Mouse (Mus musculus) hindbrain, embryonic 12.5 days (tissue): Measurements from ENCODE around the gene Fam71e1. TPM values are rescaled to one million over a fixed set of nuclear protein-coding genes. Genes with fewer than 3 reads are reported as not detected.

Experiments used
- ATAC-seq: fragments of 200-750 bp; cut with Nextera tagmentation; 2 replicates; pipeline ENCODE4 v1.8.0; 2017; ENCODE audit warnings: moderate TSS enrichment; ENCODE audit not compliant: low FRiP score
- H3K27ac ChIP-seq: fragments of 300-500 bp; sonication (generic); 2 replicates; pipeline ENCODE4 v1.5.1; 2016; ENCODE audit warnings: mild to moderate bottlenecking
- H3K27me3 ChIP-seq: fragments of 300-500 bp; sonication (generic); 2 replicates; pipeline ENCODE4 v1.6.1; 2016; ENCODE audit warnings: mild to moderate bottlenecking
- H3K36me3 ChIP-seq: fragments of 300-500 bp; sonication (generic); 2 replicates; pipeline ENCODE4 v1.6.1; 2016; ENCODE audit warnings: mild to moderate bottlenecking
- H3K4me1 ChIP-seq: fragments of 300-500 bp; sonication (generic); 2 replicates; pipeline ENCODE4 v1.6.1; 2016
- H3K4me2 ChIP-seq: fragments of 300-500 bp; sonication (generic); replicated peaks from 2 replicates; pipeline ENCODE4 v1.6.1; 2016; ENCODE audit warnings: mild to moderate bottlenecking
- H3K4me3 ChIP-seq: fragments of 300-500 bp; sonication (generic); 2 replicates; pipeline ENCODE4 v1.5.1; 2016; ENCODE audit warnings: mild to moderate bottlenecking
- H3K9ac ChIP-seq: fragments of 300-500 bp; sonication (generic); 2 replicates; pipeline ENCODE4 v1.6.1; 2016; ENCODE audit warnings: mild to moderate bottlenecking, moderate library complexity
- H3K9me3 ChIP-seq: fragments of 300-500 bp; sonication (generic); replicated peaks from 2 replicates; pipeline ENCODE4 v1.6.1; 2016; ENCODE audit warnings: mild to moderate bottlenecking
- WGBS: fragments of 180-500 bp; shearing (Covaris S2); methylation state at CpG from one replicate; pipeline ENCODE4 v1.1.7; 2016; 5-methylcytosine and 5-hydroxymethylcytosine counted together
- polyA plus RNA-seq: library from polyadenylated mRNA; unstranded; fragments of >200 nt; fragmentation: Nextera tagmentation; extraction: Ambion mirVana; gene quantifications from 2 replicates; pipeline ENCODE4 v1.2.1, GENCODE M21; 2016

The Fam71e1 gene
- polyA plus RNA-seq, 1 experiment from 2014 or later, result 26.0 TPM

DNA sequence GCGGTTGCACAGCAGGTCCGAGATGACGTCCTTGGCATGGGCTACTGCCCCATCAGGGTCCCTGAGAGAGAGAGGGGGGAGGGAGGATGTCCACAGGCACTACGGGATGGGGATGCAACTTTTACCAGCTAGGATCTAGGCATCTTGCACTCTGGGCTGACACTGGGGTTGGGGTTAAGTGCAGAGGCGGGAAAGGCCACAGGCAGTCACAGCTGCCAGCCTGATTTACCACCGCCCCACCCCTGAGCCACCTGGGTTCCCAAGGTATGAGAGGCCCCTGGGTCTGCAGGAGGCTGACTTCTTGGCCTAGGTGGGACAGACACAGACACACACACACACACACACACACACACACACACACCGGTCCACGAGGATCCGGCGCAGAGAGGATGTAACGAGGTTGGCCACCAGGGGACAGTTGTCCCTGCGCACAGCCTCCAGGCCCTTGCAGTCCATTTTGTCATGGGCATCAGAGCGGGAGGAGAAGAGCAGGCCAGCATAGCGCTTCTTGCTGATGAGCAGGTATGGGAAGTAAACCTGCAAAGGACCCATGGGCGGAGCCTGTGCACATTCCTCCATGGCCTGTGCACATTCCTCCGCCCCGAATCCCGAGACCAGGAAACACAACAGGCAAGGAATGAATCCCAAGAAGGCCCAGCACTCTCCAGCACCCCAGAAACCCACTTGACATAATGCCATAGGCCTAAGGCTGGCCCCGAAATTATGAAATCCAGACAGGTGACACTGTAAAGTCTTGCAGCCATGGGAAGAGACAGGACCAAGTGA, 38.5 kb downstream of the Fam71e1 start:
- no peak overlapping the region for H3K4me2 ChIP-seq
- no peaks in the 10 kb centered on the region for H3K9me3 ChIP-seq
- peaks cover 68% of the 10 kb centered on the region for H3K36me3 ChIP-seq
- no peaks in the 10 kb centered on the region for H3K4me1 ChIP-seq
- no peak overlapping the region for H3K27ac ChIP-seq
- H3K27me3 ChIP-seq, result no peaks in the 10 kb centered on the region
- 89% methylated on average over 19 of the region's 19 CpGs for WGBS
- no peak overlapping the region for H3K4me3 ChIP-seq
- no peak overlapping the region for H3K9ac ChIP-seq
- no peak for ATAC-seq

DNA sequence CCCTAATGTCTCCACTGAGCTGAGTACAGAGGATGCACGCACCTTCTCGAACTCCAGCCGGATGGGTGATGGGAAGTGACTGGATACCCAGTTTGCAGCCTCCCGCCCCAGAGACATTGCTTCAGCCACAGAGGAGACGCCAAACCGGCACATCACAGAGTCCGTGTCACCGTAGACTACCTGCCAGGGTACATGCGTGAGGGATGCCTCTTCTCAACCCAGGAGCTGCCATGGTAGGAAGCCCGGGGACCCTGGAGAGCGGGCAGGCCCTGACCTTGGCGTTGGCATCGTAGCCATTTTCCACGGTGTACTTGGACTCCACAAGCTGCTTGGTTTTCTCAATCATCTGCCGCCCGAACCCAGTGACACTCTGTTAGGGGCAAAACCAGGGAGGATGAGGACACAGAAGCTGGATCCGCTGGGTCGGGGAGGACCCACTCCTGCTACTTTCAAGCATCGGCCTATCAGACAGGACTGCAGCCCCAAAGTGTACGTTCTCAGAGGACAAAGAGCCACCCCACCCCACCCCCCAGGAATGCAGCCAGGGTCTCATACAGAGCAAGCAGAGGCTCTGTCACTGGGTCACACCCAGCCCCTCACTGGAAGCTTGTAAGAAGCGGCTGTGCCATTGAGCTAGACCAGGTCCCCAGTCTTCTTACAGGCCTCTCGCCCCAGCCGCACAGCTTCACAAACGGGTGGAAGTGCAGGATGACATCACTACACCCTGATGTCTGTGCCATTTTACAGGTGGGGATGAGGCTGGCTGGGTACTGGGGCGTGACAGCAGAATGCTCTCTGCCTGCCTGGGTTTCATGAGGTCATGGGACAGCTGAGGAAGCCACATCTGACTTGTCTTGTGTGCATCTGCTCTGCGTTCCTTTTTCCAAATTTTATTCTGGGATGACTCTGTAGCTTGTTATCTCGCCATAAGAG, 39.5 kb downstream of the Fam71e1 start:
- WGBS, result 93% methylated on average over 27 of the region's 27 CpGs
- H3K9ac ChIP-seq, result no peak overlapping the region
- ATAC-seq, result no peak
- no peak overlapping the region for H3K4me3 ChIP-seq
- H3K27ac ChIP-seq, result no peak overlapping the region
- H3K4me2 ChIP-seq, result no peak overlapping the region
- H3K36me3 ChIP-seq, result peaks cover 78% of the 10 kb centered on the region
- no peaks in the 10 kb centered on the region for H3K9me3 ChIP-seq
- no peaks in the 10 kb centered on the region for H3K27me3 ChIP-seq
- no peaks in the 10 kb centered on the region for H3K4me1 ChIP-seq

DNA sequence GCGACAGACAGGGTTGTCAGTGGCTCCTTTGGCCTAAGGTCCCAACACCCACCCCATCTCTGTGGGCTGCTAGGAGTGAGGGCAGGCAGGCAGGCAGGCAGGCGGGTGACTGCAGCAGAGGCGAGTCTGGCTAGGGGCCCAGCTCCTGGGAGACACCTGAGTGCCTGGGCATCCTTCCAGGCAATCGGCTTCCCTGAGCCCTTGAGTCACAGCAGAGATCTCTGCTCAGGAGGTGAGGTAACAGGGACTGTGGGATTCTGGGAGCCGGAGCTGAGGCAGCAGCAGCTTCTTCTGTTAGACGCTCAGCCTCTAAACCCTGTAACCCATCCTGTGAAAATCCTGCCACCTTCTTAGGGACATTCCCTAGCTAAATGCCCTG, 40.2 kb downstream of the Fam71e1 start:
- Histone ChIP-seq H3K9ac (peak overlapping the region; percentile 23; the same call in 1 of the 2 replicates), H3K4me1 (no peaks in the 10 kb centered on the region), H3K27ac (no peak overlapping the region), H3K27me3 (no peaks in the 10 kb centered on the region), H3K9me3 (no peaks in the 10 kb centered on the region), H3K4me2 (no peak overlapping the region), H3K4me3 (no peak overlapping the region), H3K36me3 (peaks cover 85% of the 10 kb centered on the region)
- ATAC-seq, result no peak
- 90% methylated on average over 6 of the region's 6 CpGs for WGBS

DNA sequence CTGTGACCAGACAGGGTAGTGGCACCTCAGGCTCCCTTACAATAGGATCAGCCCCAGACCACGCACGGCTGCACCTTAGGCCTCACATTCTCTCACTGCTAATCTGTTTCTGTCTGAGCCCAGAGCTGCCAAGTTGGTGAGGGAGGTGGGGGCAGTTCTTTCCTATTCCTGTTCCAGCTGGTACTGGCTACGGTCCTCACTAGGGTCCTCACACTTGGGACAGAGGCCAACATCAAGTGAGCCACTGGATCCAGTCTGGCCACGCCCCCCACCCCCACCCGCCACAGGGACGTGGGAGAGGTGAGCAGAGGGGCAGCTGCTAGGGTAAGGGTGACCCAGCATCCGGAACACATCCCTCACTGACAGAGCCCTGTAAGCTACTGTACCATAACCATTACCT, 40.6 kb downstream of the Fam71e1 start:
- H3K9me3 ChIP-seq, result no peaks in the 10 kb centered on the region
- H3K9ac ChIP-seq, result peak overlapping the region; percentile 23; the same call in 1 of the 2 replicates
- no peak for ATAC-seq
- peaks cover 89% of the 10 kb centered on the region for H3K36me3 ChIP-seq
- H3K27ac ChIP-seq, result no peak overlapping the region
- H3K4me3 ChIP-seq, result no peak overlapping the region
- 90% methylated on average over 7 of the region's 7 CpGs for WGBS
- H3K4me2 ChIP-seq, result no peak overlapping the region
- H3K27me3 ChIP-seq, result no peaks in the 10 kb centered on the region
- no peaks in the 10 kb centered on the region for H3K4me1 ChIP-seq

DNA sequence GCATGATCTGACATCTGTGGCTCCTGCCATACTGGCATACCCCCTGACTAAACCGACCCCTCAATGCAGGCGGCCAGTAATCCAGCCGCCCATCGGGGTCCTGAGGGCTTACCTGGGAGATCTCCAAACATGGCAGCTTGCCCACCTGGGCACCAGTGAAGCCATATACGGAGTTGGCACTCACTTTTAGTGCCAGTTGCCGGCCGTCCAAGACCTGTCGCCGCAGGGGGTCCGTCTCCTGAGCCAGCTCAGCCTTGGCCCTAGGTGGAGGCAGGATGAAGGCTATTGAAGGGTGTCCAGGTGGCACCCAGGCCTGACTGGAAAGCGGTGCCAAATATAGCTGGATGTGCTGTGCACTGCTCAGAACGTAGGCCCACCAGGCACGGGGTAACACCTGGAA, 41.1 kb downstream of the Fam71e1 start:
- Histone ChIP-seq H3K36me3 (peaks cover 94% of the 10 kb centered on the region), H3K27ac (no peak overlapping the region), H3K27me3 (no peaks in the 10 kb centered on the region), H3K4me3 (no peak overlapping the region), H3K4me1 (no peaks in the 10 kb centered on the region), H3K9ac (no peak overlapping the region), H3K4me2 (no peak overlapping the region), H3K9me3 (no peaks in the 10 kb centered on the region)
- 95% methylated on average over 13 of the region's 13 CpGs for WGBS
- ATAC-seq, result no peak

DNA sequence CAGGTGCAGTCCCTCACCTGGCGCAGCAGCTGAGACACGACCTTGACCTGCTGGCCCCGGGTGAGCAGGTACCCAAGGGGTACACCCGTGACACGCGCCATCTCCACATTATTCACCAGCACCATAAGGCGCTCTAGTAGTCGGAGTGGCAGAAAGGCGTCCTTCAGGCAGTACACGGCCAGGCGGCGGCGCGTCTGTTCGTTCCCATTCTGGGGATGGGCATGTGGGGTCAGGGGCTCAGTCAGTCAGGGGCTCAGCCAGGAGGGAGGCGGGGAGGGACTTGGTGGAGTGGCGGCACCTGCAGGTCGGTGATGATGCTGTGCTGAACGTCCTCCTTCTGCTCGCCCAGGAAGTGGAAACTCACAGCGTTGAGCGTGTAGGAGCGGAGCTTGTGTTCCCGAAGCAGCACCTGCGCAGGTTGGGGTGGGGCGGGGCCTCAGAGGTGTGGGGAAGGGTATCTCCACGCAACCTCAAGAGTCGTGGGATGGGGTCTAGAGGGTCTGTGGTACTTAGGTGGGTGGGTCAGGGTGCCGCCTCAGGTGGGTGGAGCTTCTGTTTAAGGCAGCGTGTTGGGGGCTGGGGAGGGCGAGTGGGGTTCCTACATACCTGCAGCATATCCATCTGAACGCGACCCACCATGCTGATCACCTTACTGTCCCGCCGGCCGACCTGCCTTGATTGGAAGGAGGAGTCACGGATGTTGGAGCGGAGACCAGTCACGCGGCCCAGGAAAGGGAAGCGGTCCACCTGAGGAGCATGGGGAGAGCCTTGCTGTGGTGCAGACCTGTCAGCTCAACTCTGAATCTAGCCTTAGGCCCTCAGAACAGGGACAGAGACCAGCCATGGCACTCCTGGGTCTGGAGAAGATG, 42.6 kb downstream of the Fam71e1 start:
- Histone ChIP-seq H3K4me2 (no peak overlapping the region), H3K36me3 (peaks cover 87% of the 10 kb centered on the region), H3K9ac (no peak overlapping the region), H3K4me1 (no peaks in the 10 kb centered on the region), H3K4me3 (no peak overlapping the region), H3K9me3 (no peaks in the 10 kb centered on the region), H3K27me3 (no peaks in the 10 kb centered on the region), H3K27ac (no peak overlapping the region)
- ATAC-seq, result no peak
- WGBS, result 92% methylated on average over 41 of the region's 41 CpGs

DNA sequence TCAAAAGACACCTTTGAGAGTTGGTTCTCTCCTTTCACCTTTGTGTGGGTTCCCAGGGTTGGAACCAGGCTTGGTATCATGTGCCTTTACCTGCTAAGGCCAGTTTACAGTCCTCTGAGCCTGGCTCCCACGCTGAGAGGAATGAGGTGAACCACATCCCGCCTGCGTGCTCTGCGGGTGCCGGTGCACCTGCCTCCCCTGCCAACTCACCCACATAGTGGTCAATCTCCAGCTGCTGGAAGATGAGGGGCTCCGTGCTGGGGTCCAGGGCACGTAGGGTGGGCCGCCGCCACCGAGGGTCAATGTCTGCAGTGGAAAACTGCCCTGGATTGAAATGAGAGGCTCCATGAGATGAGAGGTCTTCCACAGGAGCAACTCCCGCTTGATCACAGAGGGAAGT, 46.2 kb downstream of the Fam71e1 start:
- Histone ChIP-seq H3K27ac (no peak overlapping the region), H3K4me1 (peaks cover 4% of the 10 kb centered on the region), H3K9me3 (no peaks in the 10 kb centered on the region), H3K27me3 (no peaks in the 10 kb centered on the region), H3K4me2 (no peak overlapping the region), H3K9ac (no peak overlapping the region), H3K36me3 (peaks cover 55% of the 10 kb centered on the region), H3K4me3 (no peak overlapping the region)
- WGBS, result 90% methylated on average over 11 of the region's 11 CpGs
- ATAC-seq, result no peak

DNA sequence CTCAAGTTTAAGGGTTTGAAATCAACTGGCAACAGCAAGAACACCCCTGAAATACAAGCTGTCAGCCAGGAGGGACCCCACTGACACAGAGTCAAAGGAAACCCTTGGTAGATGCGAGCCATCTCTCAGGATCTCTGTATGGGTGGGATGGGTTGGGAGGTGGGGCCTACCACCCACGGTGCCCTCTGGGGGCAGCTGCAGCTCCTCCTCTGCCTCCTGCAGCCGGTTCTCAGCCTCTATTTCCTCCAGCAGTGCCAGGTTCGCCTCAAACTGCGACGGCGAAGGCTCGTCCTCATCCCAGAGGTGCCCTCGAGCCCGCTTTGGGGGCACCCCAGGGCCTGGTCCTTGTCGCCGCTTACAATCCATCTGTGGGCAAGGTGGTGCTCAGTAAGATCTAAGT, 46.7 kb downstream of the Fam71e1 start:
- Histone ChIP-seq H3K9ac (no peak overlapping the region; the same call in 1 of the 2 replicates), H3K27ac (no peak overlapping the region), H3K9me3 (no peaks in the 10 kb centered on the region), H3K4me1 (peaks cover 9% of the 10 kb centered on the region), H3K27me3 (no peaks in the 10 kb centered on the region), H3K4me3 (no peak overlapping the region), H3K4me2 (no peak overlapping the region), H3K36me3 (peaks cover 52% of the 10 kb centered on the region)
- whole genome bisulfite sequencing, result 79% methylated on average over 12 of the region's 12 CpGs
- ATAC-seq, result no peak

DNA sequence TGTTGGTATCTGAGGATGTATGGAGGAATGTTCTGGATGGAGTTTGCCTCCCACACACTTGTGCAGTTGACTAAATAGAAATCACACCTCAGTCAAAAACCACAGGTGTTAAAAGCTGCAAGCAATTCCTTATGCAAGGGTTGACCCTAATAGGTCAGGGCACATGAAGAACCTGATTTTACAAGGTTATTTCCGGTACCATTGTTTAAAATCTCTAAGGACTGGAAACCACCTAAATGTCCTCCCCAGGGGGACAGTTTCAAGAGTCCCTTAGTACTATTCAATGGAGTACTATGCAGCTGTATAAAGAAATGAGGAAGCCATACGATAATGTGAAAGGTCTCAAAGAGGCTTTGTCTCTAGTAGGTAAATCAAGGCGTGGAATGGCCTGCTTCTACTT, 49.9 kb downstream of the Fam71e1 start:
- peaks cover 40% of the 10 kb centered on the region for H3K36me3 ChIP-seq

DNA sequence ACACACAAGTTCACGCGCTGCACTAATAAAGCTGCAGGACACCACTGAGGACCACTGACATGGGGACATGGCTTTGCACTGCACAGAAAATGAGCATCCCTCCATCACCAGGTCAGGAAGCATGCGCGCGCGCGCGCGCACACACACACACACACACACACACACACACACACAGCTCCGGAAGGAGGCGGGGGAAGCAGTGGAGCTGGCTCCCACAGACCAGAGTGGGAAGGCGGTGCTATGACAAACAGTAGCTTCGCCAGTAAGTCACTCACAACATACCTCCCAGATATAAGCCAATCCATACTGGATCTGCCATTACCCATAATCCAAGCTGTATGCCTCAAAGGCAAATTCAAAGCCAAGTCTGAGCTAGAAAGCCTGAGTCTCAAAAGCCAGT, 50.7 kb downstream of the Fam71e1 start:
- no peak for ATAC-seq
- H3K9ac ChIP-seq, result no peak overlapping the region
- H3K4me1 ChIP-seq, result peaks cover 12% of the 10 kb centered on the region
- H3K4me3 ChIP-seq, result no peak overlapping the region
- H3K27ac ChIP-seq, result no peak overlapping the region
- 96% methylated on average over 13 of the region's 13 CpGs for WGBS
- H3K27me3 ChIP-seq, result no peaks in the 10 kb centered on the region
- peaks cover 40% of the 10 kb centered on the region for H3K36me3 ChIP-seq
- H3K4me2 ChIP-seq, result 0 out of 2 replicates have a peak overlapping the region, but pooled peaks have one; percentile 81
- H3K9me3 ChIP-seq, result no peaks in the 10 kb centered on the region

More for the DNA sequence above, 49.9 kb downstream of the Fam71e1 start:
- Histone ChIP-seq H3K9ac (no peak overlapping the region), H3K4me2 (no peak overlapping the region), H3K27ac (no peak overlapping the region), H3K9me3 (no peaks in the 10 kb centered on the region), H3K4me1 (peaks cover 12% of the 10 kb centered on the region), H3K27me3 (no peaks in the 10 kb centered on the region), H3K4me3 (no peak overlapping the region)
- no peak for ATAC-seq
- WGBS, result 96% methylated on average over 3 of the region's 3 CpGs

DNA sequence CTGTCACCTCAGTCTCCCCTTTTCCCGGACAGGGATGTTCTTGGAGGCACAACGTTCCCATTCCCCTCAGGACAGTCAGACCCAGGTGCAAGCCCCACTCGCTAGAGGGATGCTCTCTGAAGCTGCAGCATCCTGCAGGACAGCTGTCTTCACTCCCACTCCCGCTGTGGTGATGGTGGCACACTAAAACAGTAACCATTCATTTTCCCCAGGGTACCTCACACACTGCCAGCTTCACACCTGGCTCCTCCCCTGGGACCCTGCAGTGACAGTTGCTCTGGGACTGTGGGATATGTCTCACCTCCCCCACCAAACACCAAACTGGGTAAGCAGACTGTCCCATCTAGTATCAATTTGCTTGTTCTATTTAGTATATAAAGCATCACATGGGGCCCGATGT, 51.3 kb downstream of the Fam71e1 start:
- peak overlapping the region; percentile 81 for H3K4me2 ChIP-seq
- no peaks in the 10 kb centered on the region for H3K27me3 ChIP-seq
- WGBS, result 25% methylated on average over 5 of the region's 5 CpGs
- H3K9me3 ChIP-seq, result no peaks in the 10 kb centered on the region
- H3K9ac ChIP-seq, result peak overlapping the region; percentile 67; the same call in 1 of the 2 replicates
- H3K27ac ChIP-seq, result no peak overlapping the region
- H3K36me3 ChIP-seq, result peaks cover 35% of the 10 kb centered on the region
- peak overlapping the region; percentile 56 for H3K4me3 ChIP-seq
- ATAC-seq, result no peak
- H3K4me1 ChIP-seq, result peaks cover 15% of the 10 kb centered on the region
